Mouse (Mus musculus) layer of hippocampus, adult 9-11 months (tissue): ENCODE results near the gene Olfr1434.
"Not testable (repeated sequence)": the region's sequence is repeated elsewhere in the genome, so short reads cannot be mapped to it uniquely, and the experiment has no call there.

ENCODE experiments used
- DNase-seq: peaks from one replicate; pipeline ENCODE4 v3.0.0; 2022

The Olfr1434 gene

GRCm38 (mm10) chr19:12279554-12279953 lies at the start of gene Olfr1434:
Gene Olfr1434 (plus strand): TSS chr19:12279854.
- no peak for DNase-seq

- not testable (repeated sequence) for DNase-seq
Observed at GRCm38 (mm10) chr19:12232496-12232895, 47.2 kb upstream of the Olfr1434 start, which contains the start of gene Olfr1432. Gene Olfr1432 (minus strand): TSS chr19:12232596.

GRCm38 (mm10) chr19:12241559-12241958 lies 38.1 kb upstream of the Olfr1434 start, which contains the start of gene Olfr262:
Gene Olfr262 (minus strand): TSS chr19:12241659.
- DNase-seq: no peak

- DNase-seq: no peak
Observed at GRCm38 (mm10) chr19:12260732-12261131, 18.9 kb upstream of the Olfr1434 start, which contains the start of gene Olfr235. Gene Olfr235 (plus strand): TSS chr19:12261032.

GRCm38 (mm10) chr19:12292979-12293378 lies 13.3 kb downstream of the Olfr1434 start:
- DNase-seq: peak; percentile 24

GRCm38 (mm10) chr19:12299030-12299429 lies 19.4 kb downstream of the Olfr1434 start, which contains the start of gene Olfr1436:
Gene Olfr1436 (minus strand): TSS chr19:12299130.
- not testable (repeated sequence) for DNase-seq

GRCm38 (mm10) chr19:12325001-12325400 lies 45.3 kb downstream of the Olfr1434 start, which contains the start of gene Olfr1437:
Gene Olfr1437 (minus strand): TSS chr19:12325101.
- no peak for DNase-seq
